Mouse (Mus musculus): ENCODE results near the gene Slc37a1.
"Not testable (repeated sequence)": the region's sequence is repeated elsewhere in the genome, so short reads cannot be mapped to it uniquely, and the experiment has no call there.

Gene Slc37a1

GRCm38 (mm10) chr17:31268016-31268415, 18.6 kb upstream of the Slc37a1 start:
- in situ Hi-C loops (cut with MboI, MseI), result no loop called here

GRCm38 (mm10) chr17:31269761-31270160, 16.8 kb upstream of the Slc37a1 start:
- in situ Hi-C loops (cut with MboI, MseI), result no loop called here

- in situ Hi-C loops (cut with MboI, MseI), result no loop called here
Observed at GRCm38 (mm10) chr17:31270246-31270645, 16.3 kb upstream of the Slc37a1 start.

DNA sequence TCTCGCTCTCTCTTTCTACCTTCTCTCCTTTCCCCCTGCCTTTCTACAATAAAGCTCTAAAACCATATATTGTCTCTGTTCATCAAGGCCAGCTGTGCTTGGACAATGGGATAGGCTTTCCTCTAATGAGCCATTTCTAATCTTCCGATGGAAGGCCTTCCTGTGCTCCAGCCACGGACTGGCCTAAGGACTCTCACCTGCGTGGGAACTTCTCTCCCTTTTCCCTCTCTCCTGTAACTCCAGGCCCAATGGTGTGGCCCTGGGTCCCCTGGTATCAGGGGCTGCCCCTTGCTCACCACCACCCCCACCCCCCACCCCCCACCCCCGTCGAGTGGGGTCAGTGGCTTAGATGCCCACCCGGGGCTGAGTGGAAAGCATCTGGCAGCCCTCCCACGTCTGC, 15.9 kb upstream of the Slc37a1 start:
- in situ Hi-C loops (cut with MboI, MseI), result not testable (repeated sequence)

DNA sequence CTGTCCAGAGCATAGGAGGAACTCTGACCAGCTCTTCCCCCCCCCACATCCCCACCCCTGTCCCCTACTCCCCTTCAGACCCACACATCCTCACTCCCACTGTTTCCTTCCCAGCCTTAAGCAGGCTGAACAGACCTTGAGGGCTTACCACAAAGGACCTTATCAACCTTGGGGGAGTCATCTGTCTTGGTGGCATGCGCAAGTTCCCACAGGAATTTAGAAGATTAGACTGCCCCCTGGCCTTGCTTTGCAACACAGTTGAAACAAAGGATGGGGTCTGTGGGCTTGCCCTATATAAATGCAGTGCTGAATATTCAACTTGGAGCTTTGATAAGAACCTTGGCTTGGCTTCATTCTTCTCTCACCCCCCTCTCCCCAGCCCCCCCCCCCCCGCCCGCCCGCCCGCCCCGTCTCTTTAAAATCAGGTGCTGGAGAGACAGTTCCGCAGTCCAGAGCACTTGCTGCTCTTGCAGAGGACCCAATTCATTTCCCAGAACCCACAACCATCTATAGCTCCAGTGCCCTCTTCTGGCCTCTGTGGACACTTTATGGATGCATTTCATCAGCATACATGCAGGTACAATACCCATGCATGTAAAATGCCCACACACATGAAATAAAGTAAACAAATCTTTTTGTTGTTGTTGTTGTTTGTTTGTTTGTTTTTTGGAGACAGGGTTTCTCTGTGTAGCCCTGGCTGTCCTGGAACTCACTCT, 15.3 kb upstream of the Slc37a1 start:
- in situ Hi-C loops (cut with MboI, MseI), result no loop called here

- in situ Hi-C loops (cut with MboI, MseI), result no loop called here
Observed at GRCm38 (mm10) chr17:31272416-31273165, 14.0 kb upstream of the Slc37a1 start.

DNA sequence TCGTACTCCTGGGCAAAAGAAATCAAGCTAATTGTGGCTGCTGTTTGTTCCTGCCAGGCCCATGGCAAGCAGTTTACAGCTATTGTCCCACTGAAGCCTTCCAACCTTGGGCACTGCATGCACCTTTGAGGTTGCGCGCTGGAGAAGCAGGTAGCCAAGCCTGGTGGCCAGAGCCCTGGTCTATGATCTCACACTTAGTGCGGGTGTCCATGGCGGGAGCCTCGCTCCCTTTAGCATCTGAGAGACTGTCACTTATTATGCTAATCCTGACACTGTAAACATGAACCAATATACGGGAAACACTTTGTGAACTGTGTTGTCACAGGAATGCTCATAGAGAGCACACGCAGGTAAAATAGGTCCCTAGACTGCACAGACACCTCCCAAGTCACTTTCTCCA, 13.0 kb upstream of the Slc37a1 start:
- in situ Hi-C loops (cut with MboI, MseI), result no loop called here

GRCm38 (mm10) chr17:31275181-31275580, 11.4 kb upstream of the Slc37a1 start:
- in situ Hi-C loops (cut with MboI, MseI), result no loop called here

- in situ Hi-C loops (cut with MboI, MseI), result no loop called here
Observed at GRCm38 (mm10) chr17:31276207-31276921, 10.2 kb upstream of the Slc37a1 start.

DNA sequence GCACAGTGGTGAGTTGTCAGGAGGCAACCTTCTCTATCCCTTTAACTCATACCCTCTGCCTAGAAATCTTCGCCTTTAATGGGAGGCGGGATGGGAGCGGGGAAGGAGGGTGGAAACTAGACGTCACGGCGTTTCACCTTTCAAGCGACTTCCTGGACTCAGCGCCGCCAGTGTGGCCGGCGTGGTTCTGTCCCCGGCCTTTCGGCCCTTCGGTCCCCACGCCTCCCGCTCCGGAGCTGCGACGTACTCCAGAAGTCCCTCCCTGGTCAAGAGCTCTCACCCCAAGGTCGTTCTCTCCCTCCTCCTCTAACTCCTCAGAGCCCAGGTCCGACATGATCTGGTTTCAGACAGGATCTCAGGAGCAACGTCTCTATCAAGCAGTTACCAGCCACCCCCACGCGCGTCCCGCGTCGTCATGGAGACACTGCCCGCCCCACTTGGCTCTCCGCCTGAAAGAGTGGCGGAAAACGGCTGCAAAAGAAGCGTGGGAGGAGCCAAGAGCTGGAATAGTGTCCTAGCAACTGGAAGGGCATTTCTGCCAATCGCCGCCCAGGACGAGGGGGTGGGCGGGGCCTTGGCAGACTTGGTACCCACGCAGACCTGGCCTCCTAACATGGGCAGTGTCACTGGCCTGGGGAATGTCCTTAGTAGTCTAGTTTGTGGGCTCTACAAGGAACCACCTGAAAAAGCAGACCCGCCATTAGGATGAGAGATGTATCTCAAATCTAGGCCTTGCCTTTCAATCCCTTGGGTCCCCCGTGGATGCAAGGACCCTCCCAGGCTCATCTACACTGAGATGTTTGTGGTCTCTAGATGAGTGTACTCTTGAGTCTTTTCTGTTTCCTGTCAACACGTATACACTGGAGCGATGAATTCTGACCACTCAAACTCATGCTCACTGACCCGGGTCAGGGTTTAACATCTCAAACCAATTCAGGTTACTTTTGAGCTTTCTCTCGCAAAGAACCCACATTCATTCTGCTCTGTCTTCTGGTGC, 9.4 kb upstream of the Slc37a1 start, which contains the start of gene Rsph1:
TSS of gene Rsph1 (minus strand) at position 462 of the 997 bp plus-strand sequence.
- in situ Hi-C loops (cut with MboI, MseI), result no loop called here

DNA sequence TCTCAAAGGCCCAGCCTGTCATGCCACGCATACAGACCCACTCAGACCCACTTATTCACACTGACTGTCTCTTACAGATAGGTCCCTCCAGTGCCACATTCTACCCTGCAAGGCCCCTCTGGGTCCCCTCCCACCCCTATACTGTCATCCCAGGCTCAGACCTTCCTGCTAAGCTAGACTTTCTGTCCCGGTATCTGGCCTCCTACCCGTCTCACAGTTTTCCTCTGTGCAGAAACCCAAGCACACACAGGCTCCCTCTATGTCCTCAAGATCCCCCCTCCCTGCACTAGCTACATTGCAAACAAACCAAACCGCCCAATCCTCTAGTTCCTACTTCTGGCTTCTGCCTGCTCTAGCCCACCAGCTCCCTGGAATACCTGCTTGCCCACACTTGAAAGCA, 8.7 kb upstream of the Slc37a1 start:
- in situ Hi-C loops (cut with MboI, MseI), result no loop called here

- in situ Hi-C loops (cut with MboI, MseI), result no loop called here
Observed at GRCm38 (mm10) chr17:31279541-31279940, 7.1 kb upstream of the Slc37a1 start.

- in situ Hi-C loops (cut with MboI, MseI), result no loop called here
Observed at GRCm38 (mm10) chr17:31280269-31280668, 6.3 kb upstream of the Slc37a1 start.

DNA sequence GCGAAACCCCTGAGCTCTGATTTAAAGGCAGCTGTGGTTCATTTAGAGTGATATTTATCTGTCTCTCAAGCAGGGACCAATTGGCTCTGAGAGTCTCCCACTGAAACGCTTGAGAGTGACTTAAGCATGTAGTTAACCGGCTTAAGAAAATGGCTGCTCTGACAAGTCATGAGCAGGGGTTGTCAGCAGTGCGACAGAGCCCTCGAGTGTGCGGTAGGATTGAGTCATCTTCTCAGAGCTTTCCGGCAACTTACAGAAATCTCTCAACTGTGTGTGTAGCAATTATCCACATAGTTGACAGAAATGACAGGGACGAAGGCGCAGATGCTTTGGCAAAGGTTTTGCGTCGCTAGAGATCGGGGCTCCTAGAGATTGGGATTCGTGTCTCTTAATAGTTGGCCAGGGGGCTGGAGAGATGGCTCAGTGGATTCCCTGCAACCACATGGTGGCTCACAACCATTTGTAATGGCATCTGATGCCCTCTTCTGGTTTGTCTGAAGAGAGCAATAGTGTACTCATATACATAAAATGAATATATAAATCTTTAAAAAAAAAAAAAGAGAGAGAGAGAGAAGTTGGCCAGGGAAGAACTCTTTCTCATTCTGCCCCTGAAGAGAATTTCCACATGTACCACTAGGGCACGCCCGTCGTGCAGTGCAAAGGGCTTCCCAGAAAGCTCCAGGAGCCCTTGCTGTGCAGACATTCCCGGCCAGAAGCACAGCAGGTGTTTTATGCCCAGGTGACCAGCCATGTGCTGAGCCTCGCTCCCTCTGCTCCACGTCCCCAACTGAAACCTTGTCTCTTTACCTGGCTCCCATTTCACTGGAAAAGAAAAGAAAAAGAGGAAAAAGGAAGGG, 4.5 kb upstream of the Slc37a1 start:
- in situ Hi-C loops (cut with MboI, MseI), result no loop called here

GRCm38 (mm10) chr17:31282687-31283053, 3.9 kb upstream of the Slc37a1 start:
- in situ Hi-C loops (cut with MboI, MseI), result no loop called here

- in situ Hi-C loops (cut with MboI, MseI), result no loop called here
Observed at GRCm38 (mm10) chr17:31285867-31286266, 725 bp upstream of the Slc37a1 start.

GRCm38 (mm10) chr17:31287216-31287615, 624 bp downstream of the Slc37a1 start:
- in situ Hi-C loops (cut with MboI, MseI), result no loop called here

DNA sequence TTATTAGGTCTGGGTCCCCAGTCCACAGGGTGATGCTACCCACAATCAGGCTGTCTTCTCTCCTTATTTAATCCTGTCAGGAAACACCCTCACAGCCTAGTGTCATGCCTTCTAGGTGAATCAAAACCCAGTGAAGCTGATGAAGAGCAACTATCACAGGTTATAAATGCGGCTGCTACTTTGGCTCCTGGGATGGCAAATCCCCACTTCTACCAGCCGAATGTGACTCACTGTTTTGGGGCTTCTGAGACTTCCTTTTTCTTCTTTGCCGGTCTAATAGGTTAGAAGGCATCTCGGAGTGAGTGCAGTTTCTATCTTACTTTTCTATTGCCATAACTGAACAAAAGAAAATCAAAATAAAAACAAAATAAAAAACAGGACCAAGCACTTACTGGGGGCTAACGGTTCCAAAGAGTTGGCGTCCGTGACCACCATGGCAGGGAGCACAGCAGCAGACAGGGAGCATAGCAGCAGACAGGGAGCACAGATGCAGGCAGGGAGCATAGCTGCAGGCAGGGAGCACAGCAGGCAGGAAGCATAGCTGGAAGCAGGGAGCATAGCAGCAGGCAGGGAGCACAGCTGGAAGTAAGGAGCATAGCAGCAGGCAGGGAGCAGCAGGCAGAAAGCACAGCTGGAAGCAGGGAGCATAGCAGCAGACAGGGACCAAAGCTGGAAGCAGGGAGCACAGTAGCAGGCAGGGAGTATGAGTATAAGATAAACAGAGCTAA, 2.6 kb downstream of the Slc37a1 start:
- in situ Hi-C loops (cut with MboI, MseI), result no loop called here

- in situ Hi-C loops (cut with MboI, MseI), result no loop called here
Observed at GRCm38 (mm10) chr17:31290311-31290710, 3.7 kb downstream of the Slc37a1 start.

DNA sequence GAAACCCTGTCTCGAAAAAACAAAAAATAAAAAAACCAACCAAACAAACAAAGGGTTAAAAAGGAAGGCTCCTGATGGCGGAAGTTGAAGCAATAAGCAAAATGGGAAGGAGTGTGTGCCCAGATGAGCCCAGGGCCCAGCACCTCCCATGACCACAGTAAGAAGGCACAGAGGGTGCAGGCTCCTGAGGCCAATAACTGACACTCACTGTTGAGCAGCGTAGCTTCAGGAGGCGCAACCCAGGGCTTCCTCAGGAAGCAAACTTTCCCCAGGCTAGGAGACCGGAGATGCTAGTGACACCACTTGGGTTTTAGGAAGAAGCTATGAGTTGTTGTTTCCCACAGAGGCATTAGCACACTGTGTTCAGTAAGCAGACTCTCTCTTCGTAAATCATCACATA, 4.3 kb downstream of the Slc37a1 start:
- in situ Hi-C loops (cut with MboI, MseI), result no loop called here

All from regulatory T cell (primary cell).